Mouse (Mus musculus) liver, embryonic 14.5 days (tissue): ENCODE results near the gene Fam184b.
A peak's percentile ranks its signal among the peaks of the same experiment; 100 is the strongest.

ENCODE experiments used
- CTCF ChIP-seq: IDR thresholded peaks from 2 replicates; pipeline ENCODE4 v1.5.1; 2016; ENCODE audit warnings: antibody characterized with exemption, low read depth, control low read depth
- EP300 ChIP-seq: IDR thresholded peaks from 2 replicates; pipeline ENCODE4 v1.6.1; 2016; ENCODE audit warnings: antibody characterized with exemption, low read depth

- TF ChIP-seq CTCF (peak; percentile 48; the same call in 1 of the 2 replicates), EP300 (no peak)
Measured at GRCm38 (mm10) chr5:45668324-45668723, 28.9 kb upstream of the Fam184b start.
